Mouse (Mus musculus): ENCODE data around the gene Cdh12.
"Not testable (repeated sequence)": the region's sequence is repeated elsewhere in the genome, so short reads cannot be mapped to it uniquely, and the experiment has no call there.

Cdh12 gene

GRCm38 (mm10) chr15:20448861-20449663, at the start of gene Cdh12:
Cdh12 (plus strand) TSS chr15:20449265.
- DNase-seq (ENCODE audit: low spot score in 2 of 2), result no peak

DNA sequence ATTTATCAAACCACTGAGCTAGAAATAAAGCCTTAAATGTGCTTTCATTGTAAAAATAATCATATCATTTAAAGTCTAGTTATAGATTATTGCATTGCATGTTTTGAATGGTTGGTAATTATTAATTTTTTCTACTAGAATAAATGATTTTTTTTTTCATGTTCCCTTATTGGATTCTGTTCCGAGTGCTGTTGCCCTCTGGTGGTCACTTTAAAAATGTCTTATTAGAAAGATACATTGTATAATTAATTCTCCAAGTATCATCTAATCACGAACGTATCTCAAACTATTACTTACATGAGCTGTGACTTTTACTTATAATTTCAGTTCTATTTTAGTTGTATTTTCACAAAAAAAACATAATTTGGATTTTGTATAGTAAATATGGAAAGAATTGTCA, 45.5 kb upstream of the Cdh12 start:
- no peak for DNase-seq (ENCODE audit: low spot score in 2 of 2)

- DNase-seq (ENCODE audit: low spot score in 2 of 2), result no peak
Observed at GRCm38 (mm10) chr15:20413397-20413796, 35.7 kb upstream of the Cdh12 start.

- DNase-seq (ENCODE audit: low spot score in 2 of 2), result no peak
Observed at GRCm38 (mm10) chr15:20436356-20436755, 12.7 kb upstream of the Cdh12 start.

GRCm38 (mm10) chr15:20450558-20450957, 1.5 kb downstream of the Cdh12 start:
- no peak for DNase-seq (ENCODE audit: low spot score in 2 of 2)

DNA sequence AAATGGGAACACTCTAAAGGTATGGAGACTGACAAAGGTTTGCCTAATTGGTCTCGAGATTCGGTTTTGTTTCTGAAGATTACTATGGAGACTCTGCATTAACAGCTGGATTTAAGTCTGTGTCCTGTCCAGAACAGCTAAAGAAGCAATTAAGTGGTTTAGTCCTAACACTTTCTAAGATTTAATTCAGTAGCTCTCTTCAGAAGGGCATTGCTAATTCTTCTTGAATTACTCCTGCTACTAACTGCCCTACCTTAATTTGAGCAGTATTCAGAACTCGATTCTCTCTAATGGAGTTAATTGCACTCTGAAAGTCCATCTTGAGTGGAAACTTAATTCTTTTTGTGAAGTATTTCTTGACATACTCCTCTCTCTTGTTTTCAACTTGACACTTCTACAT, 9.4 kb downstream of the Cdh12 start:
- no peak for DNase-seq (ENCODE audit: low spot score in 2 of 2)

GRCm38 (mm10) chr15:20462500-20462899, 13.4 kb downstream of the Cdh12 start:
- no peak for DNase-seq (ENCODE audit: low spot score in 2 of 2)

DNA sequence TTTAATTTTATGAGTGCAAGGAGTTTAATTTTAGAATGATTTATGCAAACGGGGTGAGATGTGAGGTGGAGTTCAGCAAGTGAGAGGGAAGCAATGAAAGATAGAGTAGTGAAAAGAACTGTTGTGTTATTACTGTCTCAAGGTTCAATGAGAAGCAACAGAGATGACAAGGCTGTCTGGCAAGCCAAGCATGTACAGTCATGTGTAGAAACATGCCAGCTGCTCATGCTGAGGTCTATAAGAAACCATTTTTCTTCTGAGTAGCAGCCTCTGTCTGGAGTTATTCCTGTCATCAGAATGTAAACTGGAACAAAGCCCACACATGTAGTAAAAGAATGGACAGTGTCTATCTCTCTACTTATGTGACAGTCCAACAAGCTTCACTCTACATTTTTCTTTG, 14.5 kb downstream of the Cdh12 start:
- DNase-seq (ENCODE audit: low spot score in 2 of 2), result no peak

GRCm38 (mm10) chr15:20550979-20551378, 101.9 kb downstream of the Cdh12 start:
- no peak for DNase-seq (ENCODE audit: low spot score in 2 of 2)

DNA sequence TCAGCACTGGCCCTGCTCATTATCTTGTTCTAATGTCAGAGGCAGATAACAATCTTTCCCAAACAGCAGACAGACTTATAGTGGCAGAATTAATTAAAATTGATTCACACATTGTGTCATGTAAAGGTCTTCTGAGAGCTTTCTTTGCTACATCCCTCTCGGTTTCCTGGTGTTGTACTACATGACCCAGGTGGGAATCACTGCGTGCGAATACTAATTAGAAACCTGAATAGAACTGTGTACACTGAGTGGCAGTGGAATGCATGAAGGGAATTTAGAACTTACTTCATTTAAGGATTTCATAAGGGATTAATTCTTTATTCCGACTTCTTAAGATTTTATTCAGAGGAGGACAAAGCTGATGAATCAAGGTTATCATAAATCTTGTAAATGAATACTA, 121.9 kb downstream of the Cdh12 start:
- no peak for DNase-seq (ENCODE audit: low spot score in 2 of 2)

GRCm38 (mm10) chr15:20582567-20583075, 133.6 kb downstream of the Cdh12 start:
- DNase-seq (ENCODE audit: low spot score in 2 of 2), result no peak

DNA sequence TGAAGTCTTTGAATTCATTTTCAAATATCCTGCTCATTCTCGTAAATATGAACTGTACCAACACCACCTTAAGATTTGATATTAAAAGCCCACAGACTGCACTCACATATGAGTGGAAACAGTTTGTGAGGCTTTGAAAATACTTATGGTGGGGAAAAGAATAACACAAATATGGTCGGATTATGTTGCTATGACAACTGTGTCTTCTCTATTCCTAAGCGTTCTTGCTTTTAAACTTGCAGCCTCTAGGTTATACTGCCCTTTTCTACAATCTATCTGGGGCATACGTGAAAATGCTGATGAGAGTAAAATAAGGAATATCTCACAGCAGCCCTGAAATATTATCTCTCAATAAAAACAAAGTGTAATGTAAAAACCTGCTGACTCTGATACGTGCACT, 142.5 kb downstream of the Cdh12 start:
- DNase-seq (ENCODE audit: low spot score in 2 of 2), result no peak

- not testable (repeated sequence) for DNase-seq (ENCODE audit: low spot score in 2 of 2)
Observed at GRCm38 (mm10) chr15:20605751-20606150, 156.7 kb downstream of the Cdh12 start.

DNA sequence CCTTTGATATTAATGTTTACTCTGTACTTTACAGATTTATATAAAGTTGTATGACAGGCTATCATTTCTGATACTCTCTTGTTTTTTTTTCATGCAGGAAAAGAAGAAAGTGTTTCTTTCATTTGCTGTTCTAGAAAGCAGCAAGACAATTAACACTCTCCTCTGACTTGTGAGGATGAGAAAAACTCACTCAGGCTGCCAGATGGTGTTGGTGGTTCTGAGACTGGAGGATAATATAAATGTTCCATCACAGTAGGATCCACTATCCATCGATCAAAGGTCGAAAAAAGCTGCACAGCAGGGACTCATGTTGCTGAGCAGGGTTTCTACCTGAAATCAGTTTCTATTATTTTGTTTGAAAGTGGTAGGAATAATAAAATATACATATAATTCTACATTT, 185.5 kb downstream of the Cdh12 start:
- DNase-seq (ENCODE audit: low spot score in 2 of 2), result no peak

DNA sequence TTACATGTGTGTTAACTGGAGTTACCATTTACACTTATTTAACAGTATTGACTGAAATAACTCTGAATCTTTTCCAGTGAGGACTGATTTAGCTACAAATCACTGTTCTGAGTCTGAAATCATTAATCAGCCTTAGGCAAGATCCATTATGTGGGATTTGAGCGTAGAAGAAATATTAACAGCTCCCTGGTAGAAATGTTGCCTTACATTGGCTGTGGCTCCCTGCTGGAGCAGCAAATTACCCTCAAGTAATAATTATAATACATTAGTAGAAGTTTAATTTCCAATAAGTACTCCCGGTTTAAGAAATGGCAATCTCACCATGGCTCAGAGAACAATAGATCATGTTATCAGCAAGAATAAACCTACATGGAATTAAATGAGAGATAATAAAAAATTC, 190.1 kb downstream of the Cdh12 start:
- no peak for DNase-seq (ENCODE audit: low spot score in 2 of 2)

GRCm38 (mm10) chr15:20642905-20643414, 193.9 kb downstream of the Cdh12 start:
- DNase-seq (ENCODE audit: low spot score in 2 of 2), result no peak

GRCm38 (mm10) chr15:20660221-20660620, 211.2 kb downstream of the Cdh12 start:
- no peak for DNase-seq (ENCODE audit: low spot score in 2 of 2)

DNA sequence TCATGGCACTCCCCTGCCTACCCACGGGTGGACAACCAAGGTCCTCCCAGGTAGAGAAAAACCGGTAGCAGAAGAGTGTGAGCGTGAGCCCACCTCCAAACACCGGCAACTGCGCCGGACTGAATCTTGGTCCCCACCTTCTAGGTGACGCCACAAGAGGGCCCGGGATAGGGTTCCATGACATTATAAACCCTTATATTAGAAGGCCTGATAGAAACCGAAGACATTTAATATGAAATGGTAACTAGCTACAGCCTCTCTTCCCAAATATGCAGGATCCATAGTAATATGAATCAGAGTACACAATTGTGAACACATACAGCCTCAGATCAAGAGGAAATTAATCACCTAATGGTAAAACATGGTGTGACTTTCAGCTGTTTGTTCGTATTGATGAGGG, 217.6 kb downstream of the Cdh12 start, which contains the start of gene Acot10:
Acot10 (minus strand) TSS at position 101 of the 400 bp plus-strand sequence.
- DNase-seq (ENCODE audit: low spot score in 2 of 2), result no peak

DNA sequence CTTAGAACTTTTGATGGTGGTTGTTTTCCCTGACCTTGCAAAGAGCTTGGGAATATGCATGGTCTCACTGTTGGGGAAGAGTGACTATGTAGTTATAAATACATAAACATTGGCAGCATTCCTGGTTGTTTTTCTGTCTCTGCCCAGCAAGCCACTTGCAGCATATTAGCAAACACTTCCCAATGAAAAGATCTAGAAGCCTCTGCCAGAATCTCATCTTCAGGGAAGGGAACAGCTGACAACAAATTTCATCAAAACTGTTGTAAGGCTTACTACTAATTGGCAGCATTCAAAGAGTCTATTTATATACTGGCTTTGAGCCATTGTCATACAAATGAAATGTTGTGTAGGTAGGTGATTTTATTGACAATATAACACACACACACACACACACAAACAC, 218.3 kb downstream of the Cdh12 start:
- no peak for DNase-seq (ENCODE audit: low spot score in 2 of 2)

GRCm38 (mm10) chr15:20667989-20668388, 218.9 kb downstream of the Cdh12 start:
- no peak for DNase-seq (ENCODE audit: low spot score in 2 of 2)

GRCm38 (mm10) chr15:20669507-20669906, 220.4 kb downstream of the Cdh12 start:
- not testable (repeated sequence) for DNase-seq (ENCODE audit: low spot score in 2 of 2)

GRCm38 (mm10) chr15:20682719-20683118, 233.7 kb downstream of the Cdh12 start:
- DNase-seq (ENCODE audit: low spot score in 2 of 2), result no peak

- DNase-seq (ENCODE audit: low spot score in 2 of 2), result no peak
Observed at GRCm38 (mm10) chr15:20684200-20684599, 235.1 kb downstream of the Cdh12 start.
